Mouse (Mus musculus) brain, embryonic 14.5 days (tissue): ENCODE measurements at regions not wholly inside any gene's neighbourhood (a gene's known extent, or its start where the extent isn't known, plus 50 kb on each side); places are given as distances from the start of the nearest gene placed in this dataset.

Source experiments
- CTCF ChIP-seq: fragments of 200-500 bp; IDR thresholded peaks from 2 replicates; pipeline ENCODE4 v1.5.1; 2012; ENCODE audit warnings: inconsistent platforms, mild to moderate bottlenecking, moderate library complexity, borderline replicate concordance; ENCODE audit not compliant: insufficient read depth, insufficient read length; ENCODE audit errors: extremely low read depth
- POLR2A ChIP-seq: fragments of 200-500 bp; IDR thresholded peaks from 2 replicates; pipeline ENCODE4 v1.6.1; 2012; ENCODE audit warnings: mild to moderate bottlenecking, inconsistent platforms, borderline replicate concordance; ENCODE audit not compliant: poor library complexity, insufficient read depth, insufficient read length, severe bottlenecking; ENCODE audit errors: extremely low read depth

DNA sequence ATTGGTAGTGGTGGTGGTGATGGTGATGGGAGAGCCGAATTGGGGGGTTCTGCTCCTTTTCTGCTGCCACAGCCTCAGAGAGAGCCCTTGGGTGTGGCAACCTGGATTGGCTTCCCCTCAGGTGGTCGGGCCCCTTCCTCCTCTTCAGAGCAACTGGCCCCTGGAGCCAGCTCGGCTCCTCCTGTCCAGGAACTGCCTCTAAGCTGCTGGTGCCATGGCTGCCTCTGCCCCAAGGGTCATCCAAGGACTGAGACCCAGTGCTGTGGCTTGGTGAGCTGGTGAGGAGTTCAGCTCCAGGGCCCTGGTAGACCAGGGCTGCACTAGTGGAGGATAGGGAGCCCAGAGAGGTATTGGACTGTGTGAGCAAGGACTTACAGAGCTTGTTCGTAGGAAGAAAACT is 372.4 kb upstream of the Cntn5 start:
- TF ChIP-seq POLR2A (no peak), CTCF (no peak)
